Mouse (Mus musculus) erythroid progenitor cell, adult 5-6 weeks (primary cell): ENCODE measurements around the gene Rwdd4a. TPM values are rescaled to one million over a fixed set of nuclear protein-coding genes. Genes with fewer than 3 reads are reported as not detected.

ENCODE experiments used
- ATAC-seq: replicated peaks from 2 replicates; pipeline ENCODE4 v1.8.0; 2016; ENCODE audit warnings: moderate number of reproducible peaks, mild to moderate bottlenecking, moderate TSS enrichment, inconsistent platforms; ENCODE audit not compliant: poor library complexity, low FRiP score, severe bottlenecking
- total RNA-seq, 2 experiments: library from RNA; stranded (forward) in 1 of 2; stranded (reverse) in 1 of 2; fragments of 150-400 nt in 1 of 2; fragments of 186-747, 209-891 nt in 1 of 2; gene quantifications; 2 replicates each; pipeline versions ENCODE4 v1.2.3 to v1.2.4; 2015 to 2017; ENCODE audit warnings: low replicate concordance in 2 of 2

Gene Rwdd4a
- total RNA-seq (2015; ENCODE audit: low replicate concordance) (8.8 and 11.2 TPM in 2 replicates), total RNA-seq (2017; ENCODE audit: low replicate concordance) (3.6 and 11.4 TPM in 2 replicates)

GRCm38 (mm10) chr8:47533344-47534125 is at the start of gene Rwdd4a, which contains the start of gene Trappc11:
Gene Rwdd4a, plus strand, starts transcription at chr8:47533664.
Gene Trappc11, minus strand, starts transcription at chr8:47533470.
- peak; percentile 100 for ATAC-seq

GRCm38 (mm10) chr8:47487231-47487630 is 46.2 kb upstream of the Rwdd4a start:
- ATAC-seq, result no peak

GRCm38 (mm10) chr8:47493106-47493505 is 40.4 kb upstream of the Rwdd4a start:
- ATAC-seq, result no peak

GRCm38 (mm10) chr8:47494602-47495153 is 38.8 kb upstream of the Rwdd4a start:
- ATAC-seq, result no peak

- no peak for ATAC-seq
These were observed 38.0 kb upstream of the Rwdd4a start for GRCm38 (mm10) chr8:47495428-47495827.

GRCm38 (mm10) chr8:47501994-47502393 is 31.5 kb upstream of the Rwdd4a start:
- no peak for ATAC-seq

GRCm38 (mm10) chr8:47502546-47502945 is 30.9 kb upstream of the Rwdd4a start:
- ATAC-seq, result no peak

- no peak for ATAC-seq
These were observed 28.0 kb upstream of the Rwdd4a start for GRCm38 (mm10) chr8:47505431-47505830.

GRCm38 (mm10) chr8:47510930-47511329 is 22.5 kb upstream of the Rwdd4a start:
- peak; percentile 90 for ATAC-seq

- ATAC-seq, result no peak
These were observed 19.9 kb upstream of the Rwdd4a start for GRCm38 (mm10) chr8:47513601-47514000.

- no peak for ATAC-seq
These were observed 5.4 kb upstream of the Rwdd4a start for GRCm38 (mm10) chr8:47528094-47528493.

GRCm38 (mm10) chr8:47538323-47538722 is 4.9 kb downstream of the Rwdd4a start:
- ATAC-seq, result no peak

- ATAC-seq, result no peak
These were observed 9.3 kb downstream of the Rwdd4a start for GRCm38 (mm10) chr8:47542746-47543145.

- ATAC-seq, result no peak
These were observed 10.6 kb downstream of the Rwdd4a start for GRCm38 (mm10) chr8:47544094-47544493.

- ATAC-seq, result no peak
These were observed 13.6 kb downstream of the Rwdd4a start for GRCm38 (mm10) chr8:47547102-47547501.

GRCm38 (mm10) chr8:47553613-47554012 is 20.1 kb downstream of the Rwdd4a start:
- ATAC-seq, result no peak

GRCm38 (mm10) chr8:47556446-47556845 is 23.0 kb downstream of the Rwdd4a start:
- ATAC-seq, result no peak

- no peak for ATAC-seq
These were observed 24.8 kb downstream of the Rwdd4a start for GRCm38 (mm10) chr8:47558274-47558673.

GRCm38 (mm10) chr8:47560801-47561200 is 27.3 kb downstream of the Rwdd4a start:
- no peak for ATAC-seq

GRCm38 (mm10) chr8:47566551-47566950 is 33.1 kb downstream of the Rwdd4a start:
- no peak for ATAC-seq

- ATAC-seq, result no peak
These were observed 34.6 kb downstream of the Rwdd4a start for GRCm38 (mm10) chr8:47568098-47568497.
